Mouse (Mus musculus) liver, embryonic 11.5 days (tissue): ENCODE data around the gene Scamp2. TPM values are rescaled to one million over a fixed set of nuclear protein-coding genes. Genes with fewer than 3 reads are reported as not detected.

Experiments used
- ATAC-seq: fragments of 200-750 bp; cut with Nextera tagmentation; replicated peaks from 2 replicates; pipeline ENCODE4 v1.8.0; 2017; ENCODE audit warnings: moderate number of reproducible peaks, mild to moderate bottlenecking, moderate TSS enrichment, moderate library complexity; ENCODE audit not compliant: low FRiP score
- DNase-seq: peaks from one replicate; pipeline ENCODE4 v3.0.0-alpha.2; 2017; ENCODE audit warnings: low spot score
- H3K27ac ChIP-seq: fragments of 300-500 bp; sonication (generic); 2 replicates; pipeline ENCODE4 v1.5.1; 2014; ENCODE audit warnings: mild to moderate bottlenecking, low read depth, low read length, control low read depth
- H3K27me3 ChIP-seq: fragments of 300-500 bp; sonication (generic); replicated peaks from 2 replicates; pipeline ENCODE4 v1.6.1; 2014; ENCODE audit warnings: low read length, mixed read lengths; ENCODE audit not compliant: control insufficient read depth, insufficient read depth
- H3K36me3 ChIP-seq: fragments of 300-500 bp; sonication (generic); 2 replicates; pipeline ENCODE4 v1.6.1; 2014; ENCODE audit warnings: mild to moderate bottlenecking, low read length, moderate library complexity, mixed read lengths; ENCODE audit not compliant: control insufficient read depth, insufficient read depth
- H3K4me1 ChIP-seq: fragments of 300-500 bp; sonication (generic); replicated peaks from 2 replicates; pipeline ENCODE4 v1.6.1; 2014; ENCODE audit warnings: low read length, mixed read lengths; ENCODE audit not compliant: control insufficient read depth, insufficient read depth
- H3K4me2 ChIP-seq: fragments of 300-500 bp; sonication (generic); 2 replicates; pipeline ENCODE4 v1.6.1; 2014; ENCODE audit warnings: mild to moderate bottlenecking, control low read depth, moderate library complexity
- H3K4me3 ChIP-seq: fragments of 300-500 bp; sonication (generic); 2 replicates; pipeline ENCODE4 v1.5.1; 2014; ENCODE audit warnings: low read depth, low read length, control low read depth
- H3K9ac ChIP-seq: fragments of 300-500 bp; sonication (generic); 2 replicates; pipeline ENCODE4 v1.6.1; 2014; ENCODE audit warnings: low read depth, low read length, control low read depth
- H3K9me3 ChIP-seq: fragments of 300-500 bp; sonication (generic); 2 replicates; pipeline ENCODE4 v1.6.1; 2016; ENCODE audit warnings: low read length, inconsistent platforms, mixed read lengths; ENCODE audit not compliant: control insufficient read depth
- WGBS: fragments of 180-500 bp; shearing (Covaris S2); extraction: QIAGEN DNeasy Blood & Tissue Kit; methylation state at CpG from one replicate; pipeline ENCODE4 v1.1.7; 2014; 5-methylcytosine and 5-hydroxymethylcytosine counted together
- polyA plus RNA-seq: library from polyadenylated mRNA; unstranded; fragments of >200 nt; fragmentation: Nextera tagmentation; extraction: Ambion mirVana; gene quantifications from 2 replicates; pipeline ENCODE4 v1.2.1, GENCODE M21; 2014

Scamp2 gene
- polyA plus RNA-seq, 1 experiment from 2014 or later: 47.6 TPM

GRCm38 (mm10) chr9:57568500-57568899 is 7.8 kb downstream of the Scamp2 start:
- Histone ChIP-seq H3K9ac (no peak overlapping the region), H3K27ac (no peak overlapping the region), H3K4me2 (no peak overlapping the region), H3K4me1 (0 out of 2 replicates have a peak, but pooled peaks cover 2% of the 10 kb centered on the region), H3K27me3 (no peaks in the 10 kb centered on the region), H3K36me3 (peaks cover 12% of the 10 kb centered on the region; the same call in 1 of the 2 replicates), H3K9me3 (no peaks in the 10 kb centered on the region), H3K4me3 (no peak overlapping the region)
- 89% methylated on average over 6 of the region's 6 CpGs for WGBS
- no peak for ATAC-seq
- DNase-seq: no peak

DNA sequence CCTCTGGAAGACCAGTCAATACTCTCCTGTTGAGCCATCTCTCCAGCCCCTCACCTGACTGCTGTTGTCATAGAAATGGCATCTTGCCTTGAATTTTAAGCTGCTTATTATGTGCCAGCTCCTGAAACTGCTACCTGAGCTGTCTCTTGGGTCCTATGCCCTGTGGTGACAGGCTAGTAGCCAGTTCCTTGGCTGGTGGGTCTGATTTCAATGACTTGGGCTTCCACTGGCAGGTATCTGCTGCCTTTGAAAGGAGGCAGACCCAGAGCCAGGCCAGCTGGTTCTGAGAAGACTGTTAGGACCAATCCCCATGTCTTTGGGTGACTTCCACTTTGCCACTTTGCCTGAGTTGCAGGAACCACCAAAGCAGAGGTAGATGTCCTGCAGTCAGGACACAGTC is 13.7 kb downstream of the Scamp2 start:
- peaks cover 13% of the 10 kb centered on the region for H3K4me1 ChIP-seq
- H3K9me3 ChIP-seq: no peaks in the 10 kb centered on the region
- ATAC-seq (no peak), DNase-seq (no peak)
- H3K9ac ChIP-seq: no peak overlapping the region
- H3K27me3 ChIP-seq: no peaks in the 10 kb centered on the region
- no peak overlapping the region for H3K4me2 ChIP-seq
- peaks cover 15% of the 10 kb centered on the region; the same call in 1 of the 2 replicates for H3K36me3 ChIP-seq
- no peak overlapping the region for H3K4me3 ChIP-seq
- no peak overlapping the region for H3K27ac ChIP-seq

GRCm38 (mm10) chr9:57575577-57575976 is 14.8 kb downstream of the Scamp2 start:
- Histone ChIP-seq H3K4me2 (no peak overlapping the region), H3K9me3 (no peaks in the 10 kb centered on the region), H3K27ac (no peak overlapping the region), H3K27me3 (no peaks in the 10 kb centered on the region), H3K9ac (no peak overlapping the region), H3K36me3 (peaks cover 13% of the 10 kb centered on the region; the same call in 1 of the 2 replicates), H3K4me3 (no peak overlapping the region), H3K4me1 (peaks cover 13% of the 10 kb centered on the region)
- DNase-seq: no peak
- WGBS: 82% methylated on average over 3 of the region's 3 CpGs
- no peak for ATAC-seq

DNA sequence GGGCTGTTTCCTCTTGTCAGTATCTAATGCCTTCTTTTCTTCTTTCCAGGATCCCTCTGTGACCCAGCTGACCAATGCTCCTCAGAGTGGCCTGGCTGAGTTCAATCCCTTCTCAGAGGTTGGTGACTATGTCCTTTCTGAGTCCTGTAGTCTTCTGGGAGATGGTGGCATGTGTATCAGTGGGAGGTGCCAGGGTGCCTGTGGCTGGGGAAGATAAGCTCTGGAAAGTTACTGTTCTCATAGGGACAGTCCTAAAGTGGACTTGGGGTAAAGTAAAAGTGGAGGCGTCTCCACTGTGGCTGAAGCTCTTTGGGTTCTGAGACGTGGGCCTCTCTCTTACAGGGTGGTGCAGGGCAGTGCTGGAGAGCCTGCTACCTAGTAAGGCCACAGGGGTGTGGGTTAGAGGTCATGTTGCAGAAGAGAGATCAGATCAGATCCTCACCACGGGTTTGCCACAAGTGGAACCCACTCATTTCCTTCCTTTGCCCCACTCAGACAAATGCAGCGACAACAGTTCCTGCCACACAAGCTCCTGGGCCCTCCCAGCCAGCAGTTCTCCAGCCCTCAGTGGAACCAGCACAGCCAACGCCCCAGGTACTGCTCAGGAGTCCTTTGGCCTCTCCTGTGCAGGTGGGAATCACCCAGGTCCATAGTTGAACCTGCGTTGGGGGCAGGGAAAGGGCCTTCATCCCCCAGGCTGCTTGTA is 16.6 kb downstream of the Scamp2 start:
- peak; percentile 83 for ATAC-seq
- Histone ChIP-seq H3K36me3 (peaks cover 13% of the 10 kb centered on the region; the same call in 1 of the 2 replicates), H3K9ac (no peak overlapping the region; the same call in 1 of the 2 replicates), H3K27me3 (no peaks in the 10 kb centered on the region), H3K4me2 (peak overlapping the region; percentile 18), H3K9me3 (no peaks in the 10 kb centered on the region), H3K4me1 (peaks cover 13% of the 10 kb centered on the region), H3K4me3 (no peak overlapping the region), H3K27ac (peak overlapping the region; percentile 68)
- 56% methylated on average over 6 of the region's 6 CpGs for WGBS
- no peak for DNase-seq

GRCm38 (mm10) chr9:57584991-57585390 is 24.2 kb downstream of the Scamp2 start:
- peaks cover 17% of the 10 kb centered on the region for H3K36me3 ChIP-seq
- ATAC-seq: no peak

DNA sequence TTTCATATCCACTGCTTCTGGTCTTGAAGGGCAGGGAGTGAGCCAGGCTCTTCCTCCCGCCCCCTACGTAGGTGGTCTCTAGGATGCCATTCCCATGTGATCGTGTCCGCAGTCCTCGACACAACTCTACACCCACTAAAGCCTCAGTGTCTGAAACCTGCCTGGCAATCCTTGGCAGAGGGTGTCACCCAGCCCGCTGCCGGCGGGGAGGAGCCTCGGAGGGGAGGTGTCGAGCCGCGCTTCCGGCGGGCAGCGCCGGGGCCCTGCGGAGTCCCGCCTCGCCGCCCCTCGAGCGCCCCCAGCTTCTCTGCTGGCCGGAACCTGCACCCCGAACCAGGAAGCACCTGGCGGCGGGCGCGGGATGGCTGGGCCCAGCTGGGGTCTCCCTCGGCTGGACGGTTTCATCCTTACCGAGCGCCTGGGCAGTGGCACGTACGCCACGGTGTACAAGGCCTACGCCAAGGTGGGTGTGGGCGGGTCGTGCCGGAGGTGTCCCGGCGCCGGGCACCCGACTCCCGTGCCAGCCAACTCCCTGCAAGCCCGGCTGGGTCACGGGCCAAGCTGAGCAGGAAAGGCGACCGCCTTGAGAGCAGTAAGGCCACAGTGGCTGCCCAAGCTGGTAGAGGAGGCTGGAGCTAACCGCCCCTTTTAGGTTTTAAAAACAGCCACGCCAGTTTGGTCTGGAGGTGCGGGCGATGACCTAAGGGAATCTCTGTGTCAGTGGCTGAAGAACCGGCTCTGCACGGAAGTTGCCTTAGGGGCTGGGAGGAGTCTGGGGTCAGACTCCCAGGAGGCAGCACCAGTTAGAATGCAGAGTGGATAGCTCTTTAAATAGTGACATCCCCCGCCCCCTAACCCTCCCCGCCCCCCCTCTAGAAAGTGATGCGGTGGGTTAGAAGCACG is 28.7 kb downstream of the Scamp2 start, which contains the start of gene Ulk3:
TSS of gene Ulk3 (plus strand) at position 229 of the 903 bp plus-strand sequence.
- Histone ChIP-seq H3K27ac (peak within 1 kb of the TSS; percentile 72), H3K4me3 (peak within 1 kb of the TSS; percentile 73), H3K36me3 (peaks cover 10% of the 10 kb centered on the region), H3K9me3 (no peaks in the 10 kb centered on the region), H3K4me2 (peak within 1 kb of the TSS; percentile 84), H3K4me1 (peaks cover 9% of the 10 kb centered on the region), H3K27me3 (no peaks in the 10 kb centered on the region), H3K9ac (peak within 1 kb of the TSS; percentile 78)
- peak; percentile 85 for ATAC-seq
- DNase-seq: peak; percentile 79
- WGBS: 1% methylated on average over 54 of the region's 58 CpGs

More at GRCm38 (mm10) chr9:57584991-57585390, 24.2 kb downstream of the Scamp2 start:
- Histone ChIP-seq H3K9ac (no peak overlapping the region), H3K27me3 (no peaks in the 10 kb centered on the region), H3K27ac (no peak overlapping the region), H3K9me3 (no peaks in the 10 kb centered on the region), H3K4me1 (peaks cover 9% of the 10 kb centered on the region), H3K4me2 (no peak overlapping the region), H3K4me3 (no peak overlapping the region)
- WGBS: 74% methylated on average over 3 of the region's 3 CpGs
- no peak for DNase-seq

GRCm38 (mm10) chr9:57590726-57591125 is 30.0 kb downstream of the Scamp2 start:
- H3K4me2 ChIP-seq: no peak overlapping the region
- ATAC-seq: no peak

GRCm38 (mm10) chr9:57593454-57594173 is 32.9 kb downstream of the Scamp2 start:
- Histone ChIP-seq H3K36me3 (0 out of 2 replicates have a peak, but pooled peaks cover 7% of the 10 kb centered on the region), H3K4me1 (peaks cover 6% of the 10 kb centered on the region), H3K4me2 (no peak overlapping the region), H3K4me3 (no peak overlapping the region), H3K27ac (no peak overlapping the region), H3K9ac (no peak overlapping the region), H3K9me3 (no peaks in the 10 kb centered on the region), H3K27me3 (no peaks in the 10 kb centered on the region)
- no peak for DNase-seq
- WGBS: 62% methylated on average over 12 of the region's 12 CpGs
- no peak for ATAC-seq

More at GRCm38 (mm10) chr9:57590726-57591125, 30.0 kb downstream of the Scamp2 start:
- 37% methylated on average over 5 of the region's 5 CpGs for WGBS
- Histone ChIP-seq H3K36me3 (peaks cover 12% of the 10 kb centered on the region), H3K27me3 (no peaks in the 10 kb centered on the region), H3K27ac (no peak overlapping the region), H3K4me3 (no peak overlapping the region), H3K9me3 (no peaks in the 10 kb centered on the region), H3K4me1 (peaks cover 9% of the 10 kb centered on the region), H3K9ac (no peak overlapping the region)
- DNase-seq: no peak
